Mouse (Mus musculus) frontal cortex, adult (tissue): ENCODE measurements around the gene Efcab5.

Source experiments
- ATAC-seq: cut with Nextera tagmentation; 2 replicates; pipeline ENCODE4 v1.9.2; 2017; ENCODE audit warnings: mild to moderate bottlenecking, moderate library complexity, mixed read lengths; ENCODE audit not compliant: low TSS enrichment

Gene Efcab5

DNA sequence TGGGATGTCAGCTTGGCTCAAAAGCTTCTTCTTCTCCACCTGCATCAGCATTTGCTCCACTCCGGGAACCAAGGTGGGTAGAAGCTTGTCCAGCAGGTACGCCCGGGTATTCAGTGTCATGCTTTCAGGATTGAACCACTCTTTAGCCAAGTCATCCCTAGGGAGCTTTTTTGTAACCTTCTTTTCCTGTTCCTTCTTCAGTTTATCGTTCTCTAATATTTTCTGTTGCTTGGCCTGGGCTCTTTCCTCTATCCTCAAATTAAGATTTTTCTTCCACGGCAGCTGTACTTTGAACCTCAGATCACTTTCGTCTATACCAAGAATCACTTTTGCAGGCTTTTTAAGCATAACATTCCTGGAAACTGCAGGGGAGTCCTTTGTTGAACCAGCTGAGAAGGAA is at the start of gene Efcab5:
Efcab5 (minus strand) TSS at position 101 of the 400 bp plus-strand sequence.
- ATAC-seq = no peak

DNA sequence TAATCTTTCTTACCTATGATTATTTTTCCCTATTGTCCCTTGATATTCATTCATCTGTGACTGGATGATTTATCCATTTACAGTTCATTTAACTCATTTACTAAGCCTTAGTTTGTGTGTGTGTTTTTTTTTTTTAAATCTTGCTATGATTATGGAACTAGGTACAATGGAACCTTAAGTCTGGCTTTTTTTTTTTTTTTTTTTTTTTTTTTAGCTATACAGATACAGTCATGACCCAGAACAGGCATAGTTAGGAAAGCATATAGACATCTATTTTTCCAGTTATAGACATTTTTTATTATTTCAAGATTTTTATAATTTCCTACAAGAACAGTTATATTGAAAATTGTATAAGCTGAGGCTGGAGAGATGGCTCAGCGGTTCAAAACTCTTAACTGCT is 46.5 kb upstream of the Efcab5 start:
- no peak for ATAC-seq

DNA sequence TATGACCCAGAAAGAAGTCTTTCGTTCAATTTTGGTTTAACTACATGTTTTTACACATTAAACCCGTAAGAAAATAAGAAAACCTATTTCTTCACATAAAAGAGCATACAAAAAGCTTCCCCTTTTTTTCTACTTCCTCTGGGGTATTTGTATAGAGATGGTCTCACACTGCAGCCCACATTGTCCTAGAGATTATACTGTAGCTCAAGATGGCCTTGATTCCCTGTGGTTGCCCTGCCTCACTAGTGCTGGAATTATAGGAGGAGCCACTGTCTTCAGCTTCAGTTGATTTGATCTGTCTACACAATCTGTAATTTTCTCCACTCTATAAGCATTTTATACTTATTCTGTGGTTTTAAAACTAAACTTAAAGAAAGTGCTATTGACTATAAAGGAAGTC is 42.7 kb upstream of the Efcab5 start:
- ATAC-seq = no peak

DNA sequence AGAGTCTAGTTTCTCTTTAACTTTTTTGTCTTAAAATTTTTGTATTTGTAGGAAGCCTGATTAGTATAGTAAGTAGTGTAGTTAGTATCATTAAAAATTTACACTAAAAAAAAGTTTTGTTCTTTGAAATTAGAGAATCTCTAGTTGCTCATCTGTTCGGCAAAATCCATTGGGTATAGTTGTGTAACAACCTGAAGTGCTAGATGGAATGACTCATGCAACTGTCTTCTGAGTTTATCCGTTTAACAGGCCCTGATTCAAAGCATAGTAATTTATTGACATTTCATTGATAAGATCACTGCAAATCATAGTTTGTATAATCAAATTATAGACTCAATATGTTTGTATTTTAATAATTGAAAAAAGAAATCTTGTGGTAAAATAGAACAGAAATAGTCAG is 42.0 kb upstream of the Efcab5 start:
- ATAC-seq = no peak

DNA sequence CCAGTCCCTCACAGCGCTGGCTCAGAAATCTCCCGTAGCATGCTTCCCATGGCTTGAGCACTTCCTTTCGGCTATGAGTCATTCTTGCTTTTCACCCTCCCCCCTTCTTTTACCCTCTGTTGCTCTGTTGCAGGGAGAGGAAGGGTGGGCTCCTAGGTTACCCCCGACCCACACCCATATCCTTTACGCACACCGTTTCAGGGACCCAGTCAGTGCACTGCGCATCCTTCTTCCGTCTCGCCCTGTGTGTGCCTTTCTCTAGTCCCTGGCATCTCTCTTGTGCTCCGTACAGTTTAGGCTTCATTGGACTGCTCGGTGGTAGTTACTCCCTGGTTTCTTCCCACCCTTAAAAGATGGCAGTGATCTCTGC is 28.0 kb upstream of the Efcab5 start:
- ATAC-seq = peak; percentile 64

DNA sequence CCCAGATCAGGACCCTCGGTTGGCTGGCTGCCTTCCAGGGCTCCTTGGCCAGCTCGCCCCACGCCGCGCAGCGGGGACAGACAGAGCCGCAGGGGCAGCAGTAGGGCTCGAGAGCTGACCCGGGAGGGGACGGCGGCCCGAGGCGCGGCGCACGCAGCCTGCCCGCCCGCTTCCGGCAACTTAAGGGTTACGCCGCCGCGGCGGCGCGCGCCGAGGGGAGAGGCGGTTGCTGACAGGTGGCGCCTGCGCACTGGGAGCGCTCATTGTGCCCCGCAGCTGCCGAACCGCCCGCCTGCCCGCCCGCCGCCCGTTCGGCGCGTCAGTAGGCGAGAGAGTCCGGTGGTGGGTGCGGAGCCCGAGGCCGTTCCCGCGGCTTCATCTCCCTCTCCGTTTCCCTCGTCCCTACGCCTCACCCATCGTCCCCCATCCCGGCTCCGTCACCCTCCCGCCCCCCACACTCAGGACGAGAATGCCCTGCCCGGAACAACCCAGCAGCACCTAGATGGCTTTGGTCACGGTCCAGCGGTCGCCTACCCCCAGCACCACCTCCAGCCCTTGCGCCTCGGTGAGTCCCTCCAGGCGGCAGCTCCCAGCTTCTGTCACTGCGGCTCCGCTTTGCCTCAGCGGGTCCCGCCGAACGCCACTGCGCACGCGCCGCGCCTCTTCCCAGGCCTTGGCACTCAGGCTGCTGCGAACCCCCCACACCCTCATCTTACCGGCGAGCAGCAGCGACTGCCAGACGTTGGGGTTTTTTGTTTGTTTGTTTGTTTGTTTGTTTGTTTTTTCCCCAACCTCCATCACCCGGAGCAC is 27.4 kb upstream of the Efcab5 start, which contains the start of gene Ssh2:
Ssh2 (plus strand) TSS at position 337 of the 810 bp plus-strand sequence.
- peak; percentile 83 for ATAC-seq

DNA sequence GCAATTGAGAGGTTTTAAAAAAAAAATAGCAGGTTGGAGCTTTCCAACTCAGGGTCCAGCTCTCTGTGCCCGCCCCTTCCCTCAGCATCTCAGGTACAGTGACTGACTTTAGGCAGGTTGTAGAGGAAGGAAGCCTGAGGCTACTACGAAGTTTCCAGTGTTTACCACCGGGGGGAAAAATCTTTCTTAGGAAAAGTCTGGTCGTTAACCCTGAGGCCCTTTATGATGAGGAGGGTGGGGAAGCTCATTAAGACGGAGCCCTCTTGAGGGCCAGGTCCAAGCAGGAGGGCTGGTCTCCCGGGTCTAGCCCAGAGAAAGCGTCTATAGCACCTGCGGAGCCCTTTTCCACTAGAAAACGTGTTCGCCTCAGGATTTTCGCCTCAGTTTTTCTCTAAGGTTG is 26.7 kb upstream of the Efcab5 start:
- ATAC-seq = peak; percentile 22; the same call in 1 of the 2 replicates

DNA sequence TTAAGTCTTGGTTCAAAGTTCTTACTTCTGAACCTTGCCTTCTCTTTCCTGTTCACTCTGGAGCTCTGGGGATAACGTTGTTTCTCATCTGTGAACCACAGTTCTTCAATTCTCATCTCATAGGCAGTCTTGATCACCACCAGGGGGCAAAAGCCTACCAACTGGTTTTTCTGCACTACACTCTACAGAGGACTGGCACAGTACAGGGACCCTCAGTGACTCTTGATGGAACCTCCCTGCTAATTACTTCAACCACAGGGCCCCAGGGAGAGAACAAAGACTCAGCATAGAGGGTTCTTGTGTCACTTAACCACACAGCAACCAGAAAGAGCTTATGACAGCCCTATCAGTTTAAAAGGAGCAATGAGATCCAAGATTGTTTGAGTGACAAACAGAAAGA is 26.0 kb upstream of the Efcab5 start:
- ATAC-seq = peak; percentile 60; the same call in 1 of the 2 replicates

DNA sequence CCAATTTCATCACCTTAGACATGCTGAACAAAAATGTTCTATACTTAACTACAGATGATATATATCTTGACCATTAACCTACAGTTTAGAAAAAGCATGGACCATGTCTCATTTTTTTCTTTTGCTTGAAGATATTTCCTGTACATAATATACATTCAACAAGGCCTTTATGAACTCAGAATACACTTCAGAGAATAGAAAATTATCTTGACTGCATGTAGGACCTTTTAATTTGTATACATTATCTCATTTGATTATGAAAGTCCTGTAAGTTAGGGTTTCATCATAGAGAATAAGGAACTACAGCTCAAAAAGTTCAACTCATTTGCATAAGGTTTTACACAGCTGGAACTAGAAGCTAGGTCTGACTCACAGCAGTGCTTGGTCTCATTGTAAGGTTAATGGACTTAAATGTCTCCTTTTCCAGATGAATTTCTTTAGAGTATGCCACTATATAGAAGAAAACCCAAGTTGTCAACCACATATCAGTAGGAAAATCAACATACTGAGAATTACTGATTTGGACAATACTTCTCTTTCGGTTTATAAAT is 25.4 kb upstream of the Efcab5 start:
- ATAC-seq = no peak

DNA sequence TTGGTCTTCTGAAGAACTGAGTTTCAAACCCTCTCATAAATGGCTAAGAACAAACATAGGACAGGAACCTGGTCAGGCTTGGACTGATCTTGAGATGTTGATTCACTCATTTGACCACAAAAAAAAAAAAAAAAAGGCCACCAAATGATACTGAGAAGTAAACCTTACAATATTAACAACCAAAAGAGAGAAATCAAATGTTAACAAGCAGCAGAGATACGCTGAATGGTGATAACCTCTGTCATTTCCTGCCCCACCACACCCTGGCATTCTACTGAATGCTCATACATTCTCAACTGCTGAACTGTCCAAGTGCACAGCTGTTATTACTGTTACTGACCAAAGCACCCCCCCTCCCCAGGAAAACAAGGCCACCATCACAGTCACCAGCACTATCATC is 11.9 kb upstream of the Efcab5 start:
- ATAC-seq = no peak

DNA sequence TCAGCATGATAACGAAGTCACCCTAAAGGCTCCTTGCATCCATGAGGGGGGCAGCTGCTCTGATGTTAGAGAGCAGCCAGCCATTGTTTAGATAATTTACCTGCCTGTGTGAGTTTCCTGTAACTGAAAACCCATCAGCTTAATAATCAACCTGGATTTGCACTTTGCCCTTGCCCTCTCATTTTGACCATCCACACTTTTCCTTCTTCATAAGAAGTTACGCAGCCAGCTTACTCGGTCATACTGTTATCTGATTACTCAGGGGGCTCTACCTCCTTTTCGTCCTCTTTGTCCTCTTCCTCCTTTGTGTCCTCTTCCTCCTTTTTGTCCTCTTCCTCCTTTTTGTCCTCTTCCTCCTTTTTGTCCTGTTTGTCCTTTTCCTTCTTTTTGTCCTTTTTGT is 10.9 kb upstream of the Efcab5 start:
- ATAC-seq = no peak

DNA sequence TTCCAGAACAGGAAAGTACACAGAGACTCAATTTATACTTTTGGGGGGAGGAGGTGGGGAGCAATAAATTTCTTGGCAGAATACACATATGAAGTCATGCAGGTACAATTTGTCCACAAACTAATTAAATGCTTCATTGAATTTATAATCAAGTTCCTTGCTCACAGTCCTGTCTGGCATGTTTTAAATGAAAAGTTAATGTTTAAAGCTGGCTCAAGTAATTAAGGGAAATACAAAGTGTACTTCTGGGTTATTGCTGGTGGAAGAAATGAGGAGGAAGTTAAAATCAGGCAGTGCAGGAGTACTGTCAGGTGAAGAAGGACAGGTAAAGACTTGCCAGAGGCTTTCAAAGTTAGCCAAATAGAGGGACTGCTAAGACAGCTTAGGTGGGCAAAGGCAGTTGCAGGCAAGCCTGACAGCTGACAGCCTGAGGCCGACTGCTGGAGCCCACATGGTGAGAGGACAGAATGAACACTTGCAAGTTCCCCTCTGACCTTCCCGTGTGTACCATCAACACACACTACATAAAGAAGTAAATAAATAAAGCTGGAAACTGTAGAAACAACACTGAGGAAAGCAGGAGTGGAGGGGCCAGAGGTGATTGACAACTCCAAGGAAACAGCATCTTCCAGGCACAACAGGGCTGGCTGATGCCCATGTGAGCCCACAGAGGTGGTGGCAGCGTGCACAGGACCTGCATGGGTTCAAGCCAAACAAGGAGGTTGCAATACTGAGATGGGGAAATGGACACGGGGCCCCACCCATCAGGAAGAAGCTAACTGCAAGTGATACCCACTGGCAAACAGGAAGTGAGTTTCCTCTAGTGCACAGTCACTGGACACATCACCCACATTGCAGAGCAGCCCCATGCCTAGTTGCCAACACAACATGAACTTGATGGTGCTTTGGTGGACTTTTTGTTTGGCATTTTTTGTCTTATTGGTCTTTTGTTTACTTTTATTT is 7.7 kb upstream of the Efcab5 start:
- ATAC-seq = no peak

DNA sequence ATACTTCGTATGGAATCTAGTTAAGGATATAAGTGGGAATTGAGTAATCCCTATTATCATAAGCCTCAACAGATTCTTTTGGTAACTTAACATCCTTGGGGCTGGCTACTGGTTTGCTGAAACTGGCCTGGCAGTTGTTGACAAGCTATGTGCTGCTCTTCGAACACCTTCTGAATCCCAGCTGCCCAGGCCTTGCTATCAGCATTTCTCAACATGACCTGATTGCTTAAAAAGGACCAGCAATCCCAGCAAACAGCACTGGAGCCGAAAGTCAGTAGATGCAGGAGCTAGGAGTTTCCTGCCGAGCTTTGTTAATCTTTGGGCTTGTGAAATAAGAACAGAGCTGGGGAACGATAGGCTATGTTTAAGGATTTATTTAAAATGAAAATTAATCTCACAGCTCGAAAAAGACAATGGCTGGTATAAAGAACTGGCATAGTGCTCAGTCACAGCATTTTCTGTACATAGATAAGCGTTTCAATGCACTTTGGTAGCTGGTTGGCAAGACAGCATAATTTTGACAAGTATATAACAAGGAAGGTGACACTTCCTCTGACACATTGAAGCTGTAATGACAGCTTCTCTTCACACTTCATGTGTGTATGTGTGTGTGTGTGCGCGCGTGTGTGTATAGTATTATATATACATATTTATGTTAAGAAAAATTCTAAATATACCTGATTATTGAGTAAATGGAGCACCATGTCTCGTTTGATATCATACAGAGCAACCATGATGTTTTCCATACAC is 6.8 kb upstream of the Efcab5 start:
- ATAC-seq = no peak

DNA sequence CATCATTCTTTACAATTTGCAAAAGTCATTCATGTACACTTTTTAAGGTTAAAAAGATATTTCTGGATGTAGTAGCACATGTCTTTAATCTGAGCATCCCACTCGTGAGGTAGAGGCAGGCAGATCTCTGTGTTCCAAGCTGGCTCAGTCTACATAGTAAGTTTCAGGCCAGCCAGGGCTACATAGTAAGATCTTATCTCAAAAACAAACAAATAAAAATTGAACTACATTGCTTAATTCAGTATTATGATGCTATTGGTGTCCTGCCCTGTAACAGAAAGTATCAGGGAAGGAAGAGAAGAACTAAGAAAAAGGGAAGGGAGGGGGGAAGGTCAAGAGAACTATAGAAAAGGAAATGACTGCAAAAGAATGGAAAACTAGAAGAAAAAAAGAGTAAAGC is 6.0 kb upstream of the Efcab5 start:
- no peak for ATAC-seq

DNA sequence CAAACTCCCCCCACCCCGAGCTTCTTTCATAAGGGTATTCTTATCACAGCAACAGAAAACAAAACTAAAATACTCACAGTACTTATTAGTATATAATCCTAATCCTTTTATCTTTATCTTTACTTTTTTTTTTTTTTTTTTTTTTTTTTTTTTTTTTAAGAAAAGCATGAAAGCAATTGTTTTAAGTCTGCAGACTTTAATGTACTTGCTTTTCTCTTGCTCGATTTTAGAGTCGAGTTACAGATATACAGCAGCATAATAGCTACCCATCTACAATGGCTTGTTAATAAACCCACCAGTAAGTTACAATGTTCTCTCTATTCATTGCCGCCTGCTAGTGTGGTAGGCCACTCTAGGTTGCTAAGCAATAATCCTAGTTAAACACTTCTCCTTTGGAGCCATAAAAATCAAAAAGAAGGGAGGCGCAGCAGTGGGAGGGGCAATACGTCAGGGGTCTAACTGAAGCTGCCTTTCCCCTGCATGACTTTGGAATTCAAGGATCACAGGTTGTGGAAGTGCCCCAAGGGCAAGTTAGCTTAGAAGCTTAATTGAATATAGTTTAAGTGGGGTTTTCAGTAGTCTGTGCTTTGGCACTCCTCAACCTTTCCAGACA is 5.3 kb upstream of the Efcab5 start:
- no peak for ATAC-seq

DNA sequence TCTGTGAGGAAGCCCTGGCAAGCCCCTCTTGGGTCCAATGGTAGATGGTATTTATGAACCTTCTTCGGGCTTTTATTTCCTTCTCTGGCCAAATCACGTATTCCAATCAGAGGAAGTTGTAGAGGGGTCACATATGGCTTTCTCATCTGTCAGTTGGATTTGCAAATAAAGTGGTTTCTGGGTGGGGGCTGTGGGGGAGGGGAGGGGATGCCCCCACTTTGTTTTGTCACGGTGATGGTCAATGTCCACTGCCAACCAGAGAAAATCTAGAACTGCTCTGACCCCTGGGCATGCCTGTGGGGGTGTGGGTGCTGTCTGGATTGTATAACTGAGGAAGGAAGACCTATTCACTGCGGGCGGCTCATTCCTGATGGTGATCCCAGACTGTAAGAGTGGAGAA is 4.6 kb upstream of the Efcab5 start:
- ATAC-seq = no peak

DNA sequence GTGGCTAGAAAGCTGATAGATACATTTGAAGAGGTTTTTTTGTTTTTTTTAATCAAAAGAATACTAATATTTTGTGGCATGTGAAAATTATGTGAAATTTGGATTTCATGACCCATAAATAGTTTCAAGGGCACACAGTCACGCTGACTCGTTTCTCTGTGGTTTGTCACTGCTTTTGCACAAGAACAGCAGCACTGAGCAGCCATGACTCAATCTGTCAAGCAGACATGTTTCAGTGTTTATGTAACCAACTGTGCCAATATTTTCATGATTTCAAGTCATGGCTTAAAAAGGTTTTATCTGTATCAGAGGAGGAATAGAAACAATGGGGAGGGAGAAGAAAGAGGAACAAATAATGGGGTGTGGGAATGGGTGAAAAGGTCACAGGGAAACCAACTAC is 3.8 kb downstream of the Efcab5 start:
- ATAC-seq = no peak

DNA sequence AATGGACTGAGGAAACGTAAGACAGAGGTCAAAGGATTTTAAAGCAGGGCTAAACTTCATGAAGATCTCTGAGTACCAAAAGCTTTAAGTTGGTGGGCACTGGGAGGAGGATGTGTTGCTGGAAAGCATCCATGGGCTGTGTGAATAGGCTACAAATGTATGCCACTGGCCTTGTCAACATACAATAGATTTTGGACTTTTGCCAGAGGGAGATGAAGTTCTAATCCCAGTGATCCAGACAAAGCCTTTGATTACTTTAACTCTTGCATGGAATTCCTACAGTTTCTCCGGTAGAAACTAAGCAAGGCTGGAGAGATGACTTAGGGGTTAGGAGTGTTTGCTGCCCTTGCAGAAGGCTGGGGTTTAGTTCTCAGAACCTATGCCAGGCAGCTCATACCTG is 6.2 kb downstream of the Efcab5 start:
- ATAC-seq = no peak

DNA sequence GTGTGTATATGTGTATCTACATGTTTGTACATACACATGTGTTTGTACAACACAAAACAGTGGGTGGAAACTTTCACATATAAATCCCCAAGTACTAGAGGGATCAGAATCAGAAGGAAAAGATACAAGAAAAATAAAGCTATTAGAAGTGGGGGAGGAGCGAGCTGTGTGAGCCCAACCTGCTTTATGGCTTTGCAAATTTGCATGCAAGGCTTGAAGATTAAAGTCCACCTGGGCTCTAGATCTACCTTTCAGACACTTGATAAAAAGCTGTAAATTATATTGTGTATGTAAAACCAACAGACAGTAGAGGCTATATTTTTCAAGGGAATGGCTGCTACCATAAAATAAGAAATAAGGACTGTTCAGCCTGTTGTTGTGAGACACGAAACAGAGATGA is 6.7 kb downstream of the Efcab5 start:
- no peak for ATAC-seq

DNA sequence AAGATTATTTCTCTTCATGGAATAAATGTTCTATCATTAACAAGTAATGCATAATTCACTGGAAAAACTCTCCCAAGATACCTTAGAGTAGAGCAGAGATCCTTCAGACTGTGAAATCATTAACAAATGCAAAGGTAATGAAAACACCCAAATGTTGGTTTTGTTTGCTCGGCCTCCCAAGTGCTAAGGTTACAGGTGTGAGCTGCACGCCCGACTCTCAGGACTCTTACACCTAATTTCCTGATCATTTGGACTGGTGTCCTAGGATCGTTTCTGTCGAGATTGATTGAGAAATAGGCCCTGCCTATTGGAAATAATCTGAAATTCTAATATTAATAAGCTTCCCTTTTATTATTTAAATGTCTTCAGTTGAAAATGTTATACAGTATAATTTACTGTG is 7.2 kb downstream of the Efcab5 start:
- ATAC-seq = no peak

DNA sequence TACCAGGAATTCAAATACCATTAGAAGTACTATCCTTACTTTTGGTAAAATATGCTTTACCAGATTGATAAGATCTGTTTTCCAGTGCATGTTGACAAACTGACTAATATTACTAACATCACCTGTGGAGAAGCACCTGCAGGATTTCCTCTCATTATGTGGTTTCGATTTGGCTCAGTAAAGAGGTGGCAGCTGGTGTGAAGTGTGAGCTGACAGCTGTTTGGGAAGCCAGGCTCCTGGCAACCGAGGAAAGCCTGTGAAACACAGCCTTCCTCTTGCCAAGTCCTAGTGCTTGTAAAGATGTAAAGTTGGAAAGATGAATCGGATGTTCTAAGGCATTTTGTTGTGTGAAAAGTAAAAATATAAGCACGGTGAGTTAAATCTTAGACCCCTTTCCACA is 7.9 kb downstream of the Efcab5 start:
- ATAC-seq = no peak
